Mouse (Mus musculus): ENCODE data around the gene Gm28038. TPM values are rescaled to one million over a fixed set of nuclear protein-coding genes. Genes with fewer than 3 reads are reported as not detected.
A peak's percentile ranks its signal among the peaks of the same experiment; 100 is the strongest.

The Gm28038 gene
- polyA plus RNA-seq, 1 experiment = 114 TPM

GRCm38 (mm10) chr2:30286192-30287026 lies 5.6 kb downstream of the Gm28038 start, which contains the start of the genes Dolk and Nup188:
TSS of gene Dolk (minus strand) at chr2:30286334.
TSS of gene Nup188 (plus strand) at chr2:30286397.
- Histone ChIP-seq H3K36me3 (ENCODE audit: control insufficient read depth, insufficient read depth, low read length, poor library complexity, severe bottlenecking) (no peaks in the 10 kb centered on the region), H3K27ac (ENCODE audit: insufficient read depth, low read length) (no peak within 1 kb of the TSS), H3K4me1 (ENCODE audit: control insufficient read depth, insufficient read depth, low read length) (peaks cover 3% of the 10 kb centered on the region), H3K9me3 (replicated peaks; ENCODE audit: control insufficient read depth, insufficient read depth, low read length, poor library complexity, severe bottlenecking) (no peaks in the 10 kb centered on the region), H3K9ac (ENCODE audit: low read depth, poor library complexity, severe bottlenecking) (peak within 1 kb of the TSS; percentile 86), H3K27me3 (ENCODE audit: control insufficient read depth, insufficient read depth, low read length, poor library complexity, severe bottlenecking) (no peaks in the 10 kb centered on the region), H3K4me3 (ENCODE audit: low read depth, low read length) (peak within 1 kb of the TSS; percentile 95)
- TF ChIP-seq POLR2A (IDR thresholded peaks at IDR 0.05; ENCODE audit: insufficient read depth, low read length) (peak; percentile 88), CTCF (IDR thresholded peaks at IDR 0.05; ENCODE audit: low read depth, low read length) (no peak), EP300 (IDR thresholded peaks at IDR 0.05; ENCODE audit: insufficient read depth, low read depth, low read length) (peak; percentile 73; the same call in 1 of the 2 replicates)

GRCm38 (mm10) chr2:30287027-30287373 lies 6.2 kb downstream of the Gm28038 start:
- no peaks in the 10 kb centered on the region for H3K9me3 ChIP-seq (replicated peaks; ENCODE audit: control insufficient read depth, insufficient read depth, low read length, poor library complexity, severe bottlenecking)

DNA sequence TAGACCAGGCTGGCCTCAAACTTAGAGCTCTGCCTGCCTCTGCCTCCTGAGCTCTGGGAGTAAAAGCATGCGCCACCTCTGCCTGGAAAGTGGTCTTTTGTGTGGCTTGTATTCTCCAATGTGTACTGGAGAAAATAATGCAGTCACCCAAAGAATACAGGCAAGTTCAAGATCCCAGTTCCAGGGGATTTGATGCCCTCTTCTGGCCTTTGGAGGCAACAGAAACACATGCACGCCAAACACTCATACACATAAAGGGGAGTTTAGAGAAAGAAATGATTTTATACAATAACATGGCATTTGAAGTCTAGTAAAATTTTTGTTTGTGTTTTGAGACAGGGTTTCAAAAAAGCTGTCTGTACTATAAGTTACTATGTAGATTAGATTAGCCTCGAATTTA lies 18.7 kb downstream of the Gm28038 start:
- H3K9me3 ChIP-seq (replicated peaks; ENCODE audit: control insufficient read depth, insufficient read depth, low read length, poor library complexity, severe bottlenecking) = no peaks in the 10 kb centered on the region
- peaks cover 69% of the 10 kb centered on the region for H3K36me3 ChIP-seq (ENCODE audit: control insufficient read depth, insufficient read depth, low read length, poor library complexity, severe bottlenecking)
- H3K4me1 ChIP-seq (ENCODE audit: control insufficient read depth, insufficient read depth, low read length) = no peaks in the 10 kb centered on the region
- no peaks in the 10 kb centered on the region for H3K27me3 ChIP-seq (ENCODE audit: control insufficient read depth, insufficient read depth, low read length, poor library complexity, severe bottlenecking)
- no peak overlapping the region for H3K27ac ChIP-seq (ENCODE audit: insufficient read depth, low read length)
- TF ChIP-seq POLR2A (IDR thresholded peaks at IDR 0.05; ENCODE audit: insufficient read depth, low read length) = no peak
- TF ChIP-seq EP300 (IDR thresholded peaks at IDR 0.05; ENCODE audit: insufficient read depth, low read depth, low read length) = no peak
- no peak for TF ChIP-seq CTCF (IDR thresholded peaks at IDR 0.05; ENCODE audit: low read depth, low read length)
- no peak overlapping the region for H3K9ac ChIP-seq (ENCODE audit: low read depth, poor library complexity, severe bottlenecking)
- H3K4me3 ChIP-seq (ENCODE audit: low read depth, low read length) = no peak overlapping the region

More at GRCm38 (mm10) chr2:30287027-30287373, 6.2 kb downstream of the Gm28038 start:
- peak overlapping the region; percentile 95 for H3K4me3 ChIP-seq (ENCODE audit: low read depth, low read length)
- H3K9ac ChIP-seq (ENCODE audit: low read depth, poor library complexity, severe bottlenecking) = peak overlapping the region; percentile 86
- H3K27ac ChIP-seq (ENCODE audit: insufficient read depth, low read length) = no peak overlapping the region
- peaks cover 3% of the 10 kb centered on the region for H3K4me1 ChIP-seq (ENCODE audit: control insufficient read depth, insufficient read depth, low read length)
- TF ChIP-seq EP300 (IDR thresholded peaks at IDR 0.05; ENCODE audit: insufficient read depth, low read depth, low read length) = no peak
- no peak for TF ChIP-seq CTCF (IDR thresholded peaks at IDR 0.05; ENCODE audit: low read depth, low read length)
- no peak for TF ChIP-seq POLR2A (IDR thresholded peaks at IDR 0.05; ENCODE audit: insufficient read depth, low read length)
- no peaks in the 10 kb centered on the region for H3K36me3 ChIP-seq (ENCODE audit: control insufficient read depth, insufficient read depth, low read length, poor library complexity, severe bottlenecking)
- H3K27me3 ChIP-seq (ENCODE audit: control insufficient read depth, insufficient read depth, low read length, poor library complexity, severe bottlenecking) = no peaks in the 10 kb centered on the region

DNA sequence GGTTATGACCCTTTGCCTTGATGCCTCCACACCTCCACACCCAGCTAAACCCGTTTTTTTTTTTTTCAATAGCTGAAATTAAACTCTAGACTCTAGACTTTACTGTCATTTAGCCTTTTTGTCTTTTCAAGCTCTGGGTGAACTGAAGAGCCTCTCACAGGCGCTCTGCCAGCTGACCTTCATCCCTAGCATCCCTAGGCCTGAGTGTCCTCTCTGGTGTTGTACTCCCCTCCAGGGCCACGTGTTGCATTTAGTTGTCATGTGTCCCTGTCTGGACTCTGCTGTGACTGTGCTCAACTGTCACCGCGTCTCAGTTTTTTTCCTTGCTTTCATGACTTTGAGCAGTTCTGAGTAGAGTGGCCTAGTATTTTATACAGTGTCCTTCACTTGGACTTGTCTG lies 19.1 kb downstream of the Gm28038 start:
- Histone ChIP-seq H3K9me3 (replicated peaks; ENCODE audit: control insufficient read depth, insufficient read depth, low read length, poor library complexity, severe bottlenecking) (no peaks in the 10 kb centered on the region), H3K4me3 (ENCODE audit: low read depth, low read length) (no peak overlapping the region), H3K27ac (ENCODE audit: insufficient read depth, low read length) (no peak overlapping the region), H3K9ac (ENCODE audit: low read depth, poor library complexity, severe bottlenecking) (no peak overlapping the region), H3K4me1 (ENCODE audit: control insufficient read depth, insufficient read depth, low read length) (no peaks in the 10 kb centered on the region), H3K27me3 (ENCODE audit: control insufficient read depth, insufficient read depth, low read length, poor library complexity, severe bottlenecking) (no peaks in the 10 kb centered on the region), H3K36me3 (ENCODE audit: control insufficient read depth, insufficient read depth, low read length, poor library complexity, severe bottlenecking) (peaks cover 73% of the 10 kb centered on the region)
- no peak for TF ChIP-seq EP300 (IDR thresholded peaks at IDR 0.05; ENCODE audit: insufficient read depth, low read depth, low read length)
- no peak for TF ChIP-seq POLR2A (IDR thresholded peaks at IDR 0.05; ENCODE audit: insufficient read depth, low read length)
- TF ChIP-seq CTCF (IDR thresholded peaks at IDR 0.05; ENCODE audit: low read depth, low read length) = no peak

- peaks cover 2% of the 10 kb centered on the region for H3K4me1 ChIP-seq (ENCODE audit: control insufficient read depth, insufficient read depth, low read length)
- no peak overlapping the region for H3K4me3 ChIP-seq (ENCODE audit: low read depth, low read length)
- H3K27ac ChIP-seq (ENCODE audit: insufficient read depth, low read length) = no peak overlapping the region
- no peaks in the 10 kb centered on the region for H3K9me3 ChIP-seq (replicated peaks; ENCODE audit: control insufficient read depth, insufficient read depth, low read length, poor library complexity, severe bottlenecking)
- H3K36me3 ChIP-seq (ENCODE audit: control insufficient read depth, insufficient read depth, low read length, poor library complexity, severe bottlenecking) = peaks cover 80% of the 10 kb centered on the region
- no peak overlapping the region for H3K9ac ChIP-seq (ENCODE audit: low read depth, poor library complexity, severe bottlenecking)
- no peaks in the 10 kb centered on the region for H3K27me3 ChIP-seq (ENCODE audit: control insufficient read depth, insufficient read depth, low read length, poor library complexity, severe bottlenecking)
- TF ChIP-seq POLR2A (IDR thresholded peaks at IDR 0.05; ENCODE audit: insufficient read depth, low read length) = no peak
- no peak for TF ChIP-seq EP300 (IDR thresholded peaks at IDR 0.05; ENCODE audit: insufficient read depth, low read depth, low read length)
- no peak for TF ChIP-seq CTCF (IDR thresholded peaks at IDR 0.05; ENCODE audit: low read depth, low read length)
These were observed 25.2 kb downstream of the Gm28038 start for GRCm38 (mm10) chr2:30306087-30306486.

- Histone ChIP-seq H3K27me3 (ENCODE audit: control insufficient read depth, insufficient read depth, low read length, poor library complexity, severe bottlenecking) (no peaks in the 10 kb centered on the region), H3K36me3 (ENCODE audit: control insufficient read depth, insufficient read depth, low read length, poor library complexity, severe bottlenecking) (peaks cover 83% of the 10 kb centered on the region), H3K4me3 (ENCODE audit: low read depth, low read length) (no peak overlapping the region), H3K9me3 (replicated peaks; ENCODE audit: control insufficient read depth, insufficient read depth, low read length, poor library complexity, severe bottlenecking) (no peaks in the 10 kb centered on the region), H3K27ac (ENCODE audit: insufficient read depth, low read length) (no peak overlapping the region), H3K4me1 (ENCODE audit: control insufficient read depth, insufficient read depth, low read length) (peaks cover 2% of the 10 kb centered on the region), H3K9ac (ENCODE audit: low read depth, poor library complexity, severe bottlenecking) (no peak overlapping the region)
- TF ChIP-seq EP300 (IDR thresholded peaks at IDR 0.05; ENCODE audit: insufficient read depth, low read depth, low read length) (no peak), CTCF (IDR thresholded peaks at IDR 0.05; ENCODE audit: low read depth, low read length) (no peak), POLR2A (IDR thresholded peaks at IDR 0.05; ENCODE audit: insufficient read depth, low read length) (no peak)
These were observed 28.5 kb downstream of the Gm28038 start for GRCm38 (mm10) chr2:30309351-30309750.

Data from ES-Bruce4 (cell line).